Mouse (Mus musculus) midbrain, embryonic 15.5 days (tissue): ENCODE results near the gene Ptk7. TPM values are rescaled to one million over a fixed set of nuclear protein-coding genes. Genes with fewer than 3 reads are reported as not detected.

Experiments used
- ATAC-seq: fragments of 200-750 bp; cut with Nextera tagmentation; replicated peaks from 2 replicates; pipeline ENCODE4 v1.8.0; 2017; ENCODE audit warnings: moderate TSS enrichment
- H3K27ac ChIP-seq: fragments of 300-500 bp; sonication (generic); 2 replicates; pipeline ENCODE4 v1.5.1; 2015; ENCODE audit warnings: mild to moderate bottlenecking, inconsistent platforms
- H3K27me3 ChIP-seq: fragments of 300-500 bp; sonication (generic); replicated peaks from 2 replicates; pipeline ENCODE4 v1.6.1; 2015; ENCODE audit warnings: inconsistent platforms
- H3K36me3 ChIP-seq: fragments of 300-500 bp; sonication (generic); replicated peaks from 2 replicates; pipeline ENCODE4 v1.6.1; 2015; ENCODE audit warnings: inconsistent platforms
- H3K4me1 ChIP-seq: fragments of 300-500 bp; sonication (generic); 2 replicates; pipeline ENCODE4 v1.6.1; 2015; ENCODE audit warnings: inconsistent platforms
- H3K4me2 ChIP-seq: fragments of 300-500 bp; sonication (generic); 2 replicates; pipeline ENCODE4 v1.6.1; 2015; ENCODE audit warnings: inconsistent platforms, mild to moderate bottlenecking, moderate library complexity
- H3K4me3 ChIP-seq: fragments of 300-500 bp; sonication (generic); 2 replicates; pipeline ENCODE4 v1.5.1; 2015; ENCODE audit warnings: mild to moderate bottlenecking, inconsistent platforms
- H3K9ac ChIP-seq: fragments of 300-500 bp; sonication (generic); 2 replicates; pipeline ENCODE4 v1.6.1; 2015; ENCODE audit warnings: mild to moderate bottlenecking, inconsistent platforms
- H3K9me3 ChIP-seq: fragments of 300-500 bp; sonication (generic); 2 replicates; pipeline ENCODE4 v1.6.1; 2016; ENCODE audit warnings: inconsistent platforms
- WGBS: fragments of 180-500 bp; shearing (Covaris S2); methylation state at CpG from one replicate; pipeline ENCODE4 v1.1.7; 2015; ENCODE audit warnings: mixed read lengths; 5-methylcytosine and 5-hydroxymethylcytosine counted together
- polyA plus RNA-seq: library from polyadenylated mRNA; unstranded; fragments of >200 nt; fragmentation: Nextera tagmentation; extraction: Ambion mirVana; gene quantifications from 2 replicates; pipeline ENCODE4 v1.2.1, GENCODE M21; 2015

Gene Ptk7
- polyA plus RNA-seq, 1 experiment from 2014 or later, result 34.8 TPM

GRCm38 (mm10) chr17:46600569-46600968 is 28.7 kb downstream of the Ptk7 start:
- ATAC-seq, result no peak
- Histone ChIP-seq H3K4me2 (no peak overlapping the region), H3K36me3 (0 out of 2 replicates have a peak, but pooled peaks cover 3% of the 10 kb centered on the region), H3K4me3 (no peak overlapping the region), H3K27me3 (no peaks in the 10 kb centered on the region), H3K9ac (no peak overlapping the region), H3K27ac (no peak overlapping the region), H3K4me1 (peaks cover 12% of the 10 kb centered on the region), H3K9me3 (no peaks in the 10 kb centered on the region)
- WGBS, result 90% methylated on average over 2 of the region's 2 CpGs

GRCm38 (mm10) chr17:46598963-46599362 is 30.3 kb downstream of the Ptk7 start:
- Histone ChIP-seq H3K4me1 (peaks cover 3% of the 10 kb centered on the region; the same call in 1 of the 2 replicates), H3K36me3 (0 out of 2 replicates have a peak, but pooled peaks cover 3% of the 10 kb centered on the region), H3K27ac (no peak overlapping the region), H3K4me3 (no peak overlapping the region), H3K4me2 (no peak overlapping the region), H3K9ac (no peak overlapping the region), H3K9me3 (no peaks in the 10 kb centered on the region), H3K27me3 (no peaks in the 10 kb centered on the region)
- 81% methylated on average over 4 of the region's 4 CpGs for WGBS
- ATAC-seq, result no peak

- 94% methylated on average over 11 of the region's 11 CpGs for WGBS
- H3K27ac ChIP-seq, result no peak overlapping the region
- no peak overlapping the region for H3K4me2 ChIP-seq
- no peak overlapping the region for H3K4me3 ChIP-seq
- H3K27me3 ChIP-seq, result no peaks in the 10 kb centered on the region
- peaks cover 3% of the 10 kb centered on the region; the same call in 1 of the 2 replicates for H3K4me1 ChIP-seq
- no peak overlapping the region for H3K9ac ChIP-seq
- no peak for ATAC-seq
- H3K9me3 ChIP-seq, result no peaks in the 10 kb centered on the region
- H3K36me3 ChIP-seq, result 0 out of 2 replicates have a peak, but pooled peaks cover 3% of the 10 kb centered on the region
Measured at GRCm38 (mm10) chr17:46597956-46598355, 31.3 kb downstream of the Ptk7 start.

GRCm38 (mm10) chr17:46595336-46595735 is 34.0 kb downstream of the Ptk7 start:
- no peak overlapping the region for H3K4me2 ChIP-seq
- H3K36me3 ChIP-seq, result 0 out of 2 replicates have a peak, but pooled peaks cover 3% of the 10 kb centered on the region
- WGBS, result 84% methylated on average over 6 of the region's 6 CpGs
- H3K9ac ChIP-seq, result no peak overlapping the region
- H3K9me3 ChIP-seq, result no peaks in the 10 kb centered on the region
- H3K4me3 ChIP-seq, result no peak overlapping the region
- no peak for ATAC-seq
- H3K4me1 ChIP-seq, result peaks cover 3% of the 10 kb centered on the region; the same call in 1 of the 2 replicates
- H3K27ac ChIP-seq, result 0 out of 2 replicates have a peak overlapping the region, but pooled peaks have one; percentile 28
- no peaks in the 10 kb centered on the region for H3K27me3 ChIP-seq

- ATAC-seq, result no peak
- no peak overlapping the region for H3K27ac ChIP-seq
- 54% methylated on average over 9 of the region's 9 CpGs for WGBS
Measured at GRCm38 (mm10) chr17:46594606-46595005, 34.7 kb downstream of the Ptk7 start.

DNA sequence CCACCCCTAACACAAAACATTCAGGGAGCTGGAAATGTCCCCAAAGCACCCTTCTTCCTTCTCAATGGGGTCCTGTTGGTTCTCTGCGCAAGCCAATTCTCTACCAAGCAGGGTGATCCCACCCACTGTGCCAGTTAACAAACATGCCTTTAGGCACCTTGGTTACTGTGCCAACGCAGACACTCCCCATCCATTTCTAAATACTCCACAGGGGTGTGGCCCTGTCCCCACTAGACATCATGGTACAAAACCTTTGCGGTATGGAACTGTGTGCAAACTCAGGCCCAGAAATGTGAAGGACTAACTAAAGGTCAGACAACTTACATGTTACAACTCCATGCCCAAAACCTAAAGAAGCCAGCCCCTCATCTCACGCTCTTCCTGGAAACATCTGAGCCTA is 36.2 kb downstream of the Ptk7 start:
- no peak overlapping the region for H3K27ac ChIP-seq
- 93% methylated on average over 4 of the region's 4 CpGs for WGBS
- H3K4me3 ChIP-seq, result no peak overlapping the region
- no peak for ATAC-seq
- no peaks in the 10 kb centered on the region for H3K9me3 ChIP-seq
- peaks cover 3% of the 10 kb centered on the region; the same call in 1 of the 2 replicates for H3K36me3 ChIP-seq
- peaks cover 3% of the 10 kb centered on the region; the same call in 1 of the 2 replicates for H3K4me1 ChIP-seq
- no peak overlapping the region for H3K4me2 ChIP-seq
- no peaks in the 10 kb centered on the region for H3K27me3 ChIP-seq
- no peak overlapping the region for H3K9ac ChIP-seq

More at GRCm38 (mm10) chr17:46594606-46595005, 34.7 kb downstream of the Ptk7 start:
- Histone ChIP-seq H3K27me3 (no peaks in the 10 kb centered on the region), H3K9ac (no peak overlapping the region), H3K9me3 (no peaks in the 10 kb centered on the region), H3K36me3 (peaks cover 3% of the 10 kb centered on the region; the same call in 1 of the 2 replicates), H3K4me2 (no peak overlapping the region), H3K4me3 (no peak overlapping the region), H3K4me1 (peaks cover 3% of the 10 kb centered on the region; the same call in 1 of the 2 replicates)

GRCm38 (mm10) chr17:46591406-46591805 is 37.9 kb downstream of the Ptk7 start:
- Histone ChIP-seq H3K27me3 (no peaks in the 10 kb centered on the region), H3K9ac (no peak overlapping the region), H3K4me2 (no peak overlapping the region), H3K4me1 (peaks cover 3% of the 10 kb centered on the region; the same call in 1 of the 2 replicates), H3K27ac (no peak overlapping the region), H3K9me3 (no peaks in the 10 kb centered on the region), H3K4me3 (no peak overlapping the region), H3K36me3 (peaks cover 5% of the 10 kb centered on the region; the same call in 1 of the 2 replicates)
- WGBS, result 82% methylated on average over 19 of the region's 19 CpGs
- ATAC-seq, result no peak

DNA sequence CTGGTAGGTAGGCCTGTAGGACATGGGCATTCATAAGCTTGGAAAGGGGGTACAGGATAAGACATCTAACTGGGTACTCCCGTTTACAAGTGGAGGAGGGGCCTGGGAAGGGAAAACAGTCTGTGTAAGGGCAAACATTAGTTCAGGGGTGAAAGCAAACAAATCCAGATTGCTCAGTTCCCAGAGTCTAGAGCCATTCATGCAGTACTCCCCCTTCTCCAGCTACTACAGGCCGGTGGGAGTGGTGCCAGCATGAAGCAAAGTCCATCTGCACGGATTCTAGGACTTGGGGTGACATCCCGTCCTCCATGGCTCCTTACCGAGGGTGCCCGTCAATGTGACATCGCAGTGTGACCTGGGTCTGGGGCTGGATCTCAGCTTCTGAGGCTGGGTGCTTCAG is 38.9 kb downstream of the Ptk7 start:
- Histone ChIP-seq H3K27me3 (no peaks in the 10 kb centered on the region), H3K4me3 (no peak overlapping the region), H3K9me3 (no peaks in the 10 kb centered on the region), H3K36me3 (peaks cover 9% of the 10 kb centered on the region; the same call in 1 of the 2 replicates), H3K27ac (no peak overlapping the region), H3K9ac (no peak overlapping the region), H3K4me2 (no peak overlapping the region), H3K4me1 (peaks cover 3% of the 10 kb centered on the region; the same call in 1 of the 2 replicates)
- 90% methylated on average over 7 of the region's 7 CpGs for WGBS
- ATAC-seq, result no peak

GRCm38 (mm10) chr17:46589635-46590314 is 39.5 kb downstream of the Ptk7 start:
- no peak for ATAC-seq
- 93% methylated on average over 16 of the region's 16 CpGs for WGBS
- H3K9me3 ChIP-seq, result no peaks in the 10 kb centered on the region
- H3K4me1 ChIP-seq, result peaks cover 2% of the 10 kb centered on the region; the same call in 1 of the 2 replicates
- no peak overlapping the region for H3K4me3 ChIP-seq
- peaks cover 9% of the 10 kb centered on the region; the same call in 1 of the 2 replicates for H3K36me3 ChIP-seq
- H3K4me2 ChIP-seq, result no peak overlapping the region
- no peak overlapping the region for H3K9ac ChIP-seq
- H3K27me3 ChIP-seq, result no peaks in the 10 kb centered on the region
- H3K27ac ChIP-seq, result no peak overlapping the region

DNA sequence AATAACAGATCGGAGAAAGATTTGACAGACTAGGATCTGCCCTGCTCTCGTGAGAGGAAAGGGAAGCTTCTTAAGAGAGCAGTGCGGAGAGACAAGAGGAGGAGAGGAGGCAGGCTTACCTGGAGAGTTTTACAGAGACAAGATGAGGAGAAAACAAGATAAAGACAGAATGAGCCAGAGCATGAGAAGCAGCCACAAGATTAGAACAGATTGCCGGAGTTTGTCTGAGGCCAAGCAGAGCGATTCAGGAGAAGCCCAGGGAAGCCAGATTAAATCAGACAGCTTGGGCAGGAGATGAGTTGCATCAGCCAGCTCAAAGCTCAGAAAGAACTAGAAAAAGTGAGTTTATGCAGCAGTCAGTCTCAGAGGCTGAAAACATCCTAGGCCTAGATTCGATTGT is 40.4 kb downstream of the Ptk7 start:
- peaks cover 9% of the 10 kb centered on the region; the same call in 1 of the 2 replicates for H3K36me3 ChIP-seq
- no peak overlapping the region for H3K4me3 ChIP-seq
- no peak overlapping the region for H3K9ac ChIP-seq
- WGBS, result 91% methylated on average over 6 of the region's 6 CpGs
- H3K4me2 ChIP-seq, result no peak overlapping the region
- H3K9me3 ChIP-seq, result no peaks in the 10 kb centered on the region
- no peak overlapping the region for H3K27ac ChIP-seq
- no peaks in the 10 kb centered on the region for H3K4me1 ChIP-seq
- ATAC-seq, result no peak
- H3K27me3 ChIP-seq, result no peaks in the 10 kb centered on the region

DNA sequence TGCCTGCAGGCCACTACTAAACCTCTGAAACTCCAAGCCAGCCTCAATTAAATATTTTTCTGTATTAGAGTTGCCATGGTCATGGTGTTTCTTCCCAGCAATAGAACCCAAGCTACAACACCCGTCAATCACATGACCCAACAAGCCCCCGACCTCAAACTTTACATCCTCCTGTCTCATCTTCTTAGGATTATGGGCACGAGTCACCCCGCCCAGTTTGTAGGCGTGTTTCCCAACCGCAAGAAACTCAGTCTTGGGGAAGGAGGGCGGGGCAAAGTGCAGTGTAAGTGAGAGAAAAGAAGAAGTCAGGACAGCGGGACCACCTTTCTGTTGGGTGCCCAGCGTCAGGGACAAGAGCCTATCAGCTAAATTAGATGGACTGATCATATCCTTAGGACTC is 41.1 kb downstream of the Ptk7 start:
- no peak overlapping the region for H3K27ac ChIP-seq
- no peak overlapping the region for H3K9ac ChIP-seq
- no peak overlapping the region for H3K4me3 ChIP-seq
- ATAC-seq, result no peak
- H3K4me2 ChIP-seq, result no peak overlapping the region
- H3K27me3 ChIP-seq, result no peaks in the 10 kb centered on the region
- 86% methylated on average over 9 of the region's 9 CpGs for WGBS
- H3K4me1 ChIP-seq, result no peaks in the 10 kb centered on the region
- H3K9me3 ChIP-seq, result no peaks in the 10 kb centered on the region
- H3K36me3 ChIP-seq, result peaks cover 9% of the 10 kb centered on the region; the same call in 1 of the 2 replicates

DNA sequence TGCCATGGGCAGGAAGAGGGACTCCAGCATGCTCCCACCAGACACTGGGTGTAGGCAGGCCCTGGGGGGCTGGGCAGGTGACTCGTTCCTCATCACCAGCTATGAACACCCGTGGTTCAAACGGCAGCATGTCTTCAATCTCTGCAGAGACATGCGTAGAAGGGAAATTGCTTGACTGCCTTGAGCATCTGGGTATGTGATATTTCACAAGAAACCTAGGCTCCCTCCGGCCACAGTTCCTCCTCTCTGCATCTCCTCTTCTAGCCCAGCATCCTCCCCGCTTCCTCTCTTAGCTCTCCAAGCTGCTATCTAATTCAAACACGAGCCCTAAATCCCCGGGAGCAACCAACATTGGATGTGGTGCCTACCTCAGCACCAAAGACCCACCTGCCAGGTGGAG is 43.0 kb downstream of the Ptk7 start:
- no peaks in the 10 kb centered on the region for H3K9me3 ChIP-seq
- no peak for ATAC-seq
- 92% methylated on average over 8 of the region's 8 CpGs for WGBS
- no peaks in the 10 kb centered on the region for H3K4me1 ChIP-seq
- H3K36me3 ChIP-seq, result peaks cover 9% of the 10 kb centered on the region; the same call in 1 of the 2 replicates
- H3K9ac ChIP-seq, result no peak overlapping the region
- no peak overlapping the region for H3K27ac ChIP-seq
- no peaks in the 10 kb centered on the region for H3K27me3 ChIP-seq
- no peak overlapping the region for H3K4me3 ChIP-seq
- no peak overlapping the region for H3K4me2 ChIP-seq

DNA sequence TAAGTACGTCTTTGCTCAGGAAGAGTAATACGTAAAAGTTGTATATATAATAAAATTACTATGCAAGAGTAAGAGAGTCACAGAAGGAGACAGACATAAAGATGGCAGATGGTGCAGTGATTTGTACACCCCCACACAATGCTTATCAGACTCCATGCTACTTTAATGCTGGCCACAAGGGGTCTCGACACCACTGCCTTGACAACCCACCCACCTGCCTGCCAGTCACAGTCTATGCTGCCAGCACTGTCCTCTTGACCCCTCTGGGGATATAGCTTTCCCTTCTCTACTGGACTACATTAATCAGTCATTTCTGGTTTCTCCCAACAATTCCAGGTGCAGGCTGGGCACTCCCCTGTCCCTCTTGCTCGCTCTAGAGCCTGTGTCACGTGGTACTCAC is 50.7 kb downstream of the Ptk7 start:
- WGBS, result 84% methylated on average over 5 of the region's 5 CpGs

More for the DNA sequence above, 50.7 kb downstream of the Ptk7 start:
- H3K9ac ChIP-seq, result no peak overlapping the region
- H3K4me2 ChIP-seq, result no peak overlapping the region
- H3K36me3 ChIP-seq, result peaks cover 41% of the 10 kb centered on the region
- no peaks in the 10 kb centered on the region for H3K9me3 ChIP-seq
- ATAC-seq, result no peak
- no peak overlapping the region for H3K4me3 ChIP-seq
- H3K4me1 ChIP-seq, result no peaks in the 10 kb centered on the region
- H3K27ac ChIP-seq, result no peak overlapping the region
- no peaks in the 10 kb centered on the region for H3K27me3 ChIP-seq
